Mouse (Mus musculus) ES-E14 (cell line): Measurements from ENCODE around the gene Zmat3. TPM values are rescaled to one million over a fixed set of nuclear protein-coding genes. Genes with fewer than 3 reads are reported as not detected.

ENCODE experiments used
- DNase-seq: peaks from one replicate; pipeline ENCODE4 v3.0.0-alpha.2; 2013; ENCODE audit warnings: low read depth, low spot score
- H3K27ac ChIP-seq: 2 replicates; pipeline ENCODE4 v1.5.1; 2012; ENCODE audit warnings: low read depth, mild to moderate bottlenecking, low read length, moderate library complexity, mixed read lengths; ENCODE audit not compliant: poor library complexity, insufficient read depth, severe bottlenecking
- H3K36me3 ChIP-seq: 2 replicates; pipeline ENCODE4 v1.6.1; 2012; ENCODE audit warnings: mild to moderate bottlenecking, low read length, moderate library complexity, mixed read lengths; ENCODE audit not compliant: control insufficient read depth, poor library complexity, insufficient read depth, severe bottlenecking
- H3K4me1 ChIP-seq, 2 experiments: fragments of 150-350 bp in 1 of 2; sonication (generic) in 1 of 2; 2 replicates each; pipeline ENCODE4 v1.6.1; 2012; ENCODE audit warnings: low read length in 2 of 2, mild to moderate bottlenecking in 1 of 2, mixed read lengths in 1 of 2; ENCODE audit not compliant: control insufficient read depth in 2 of 2, insufficient read depth in 2 of 2, poor library complexity in 1 of 2
- H3K4me3 ChIP-seq, 2 experiments: fragments of 150-350 bp in 1 of 2; sonication (generic) in 1 of 2; 2 replicates each; pipeline ENCODE4 v1.5.1; 2012; ENCODE audit warnings: low read length in 2 of 2, low read depth in 1 of 2, mild to moderate bottlenecking in 1 of 2, mixed read lengths in 1 of 2; ENCODE audit not compliant: insufficient read depth in 1 of 2, poor library complexity in 1 of 2, severe bottlenecking in 1 of 2
- H3K9ac ChIP-seq: 2 replicates; pipeline ENCODE4 v1.6.1; 2012; ENCODE audit warnings: low read depth, mild to moderate bottlenecking, low read length, mixed read lengths; ENCODE audit not compliant: poor library complexity, insufficient read depth, severe bottlenecking
- H3K9me3 ChIP-seq: fragments of 150-350 bp; sonication (generic); 2 replicates; pipeline ENCODE4 v1.6.1; 2012; ENCODE audit warnings: low read depth, mild to moderate bottlenecking, low read length; ENCODE audit not compliant: control insufficient read depth, insufficient read depth
- CHD2 ChIP-seq: IDR thresholded peaks from 2 replicates; pipeline ENCODE4 v1.6.1; 2014; ENCODE audit warnings: mild to moderate bottlenecking, low read depth, low read length, inconsistent platforms
- HCFC1 ChIP-seq: IDR thresholded peaks from 2 replicates; pipeline ENCODE4 v1.6.1; 2012; ENCODE audit warnings: low read length, inconsistent platforms, borderline replicate concordance; ENCODE audit not compliant: insufficient read depth
- MAFK ChIP-seq: IDR thresholded peaks from 2 replicates; pipeline ENCODE4 v1.6.1; 2014; ENCODE audit warnings: mild to moderate bottlenecking, low read depth, low read length, inconsistent platforms; ENCODE audit not compliant: insufficient read depth
- ZC3H11A ChIP-seq: IDR thresholded peaks from 2 replicates; pipeline ENCODE4 v1.6.1; 2012; ENCODE audit warnings: low read depth, mild to moderate bottlenecking, inconsistent platforms, low read length, borderline replicate concordance
- ZNF384 ChIP-seq: IDR thresholded peaks from 2 replicates; pipeline ENCODE4 v1.6.1; 2012; ENCODE audit warnings: low read depth, low read length, inconsistent platforms
- in situ Hi-C, 2 experiments: fragments of 600-800 bp; cut with MboI; formaldehyde crosslinking; loops; one replicate each; pipeline ENCODE4 v1.15.1; 2025; ENCODE audit warnings: low sequenced_read_pairs in 2 of 2, inconsistent platforms in 1 of 2; ENCODE audit not compliant: unreplicated experiment in 2 of 2
- total RNA-seq: library from RNA; depleted of rRNA; stranded (reverse); fragments of 300-350 nt; gene quantifications from 2 replicates; pipeline ENCODE4 v1.2.3, GENCODE M21; 2012

Zmat3 gene
- total RNA-seq, 1 experiment = 30.9 TPM

DNA sequence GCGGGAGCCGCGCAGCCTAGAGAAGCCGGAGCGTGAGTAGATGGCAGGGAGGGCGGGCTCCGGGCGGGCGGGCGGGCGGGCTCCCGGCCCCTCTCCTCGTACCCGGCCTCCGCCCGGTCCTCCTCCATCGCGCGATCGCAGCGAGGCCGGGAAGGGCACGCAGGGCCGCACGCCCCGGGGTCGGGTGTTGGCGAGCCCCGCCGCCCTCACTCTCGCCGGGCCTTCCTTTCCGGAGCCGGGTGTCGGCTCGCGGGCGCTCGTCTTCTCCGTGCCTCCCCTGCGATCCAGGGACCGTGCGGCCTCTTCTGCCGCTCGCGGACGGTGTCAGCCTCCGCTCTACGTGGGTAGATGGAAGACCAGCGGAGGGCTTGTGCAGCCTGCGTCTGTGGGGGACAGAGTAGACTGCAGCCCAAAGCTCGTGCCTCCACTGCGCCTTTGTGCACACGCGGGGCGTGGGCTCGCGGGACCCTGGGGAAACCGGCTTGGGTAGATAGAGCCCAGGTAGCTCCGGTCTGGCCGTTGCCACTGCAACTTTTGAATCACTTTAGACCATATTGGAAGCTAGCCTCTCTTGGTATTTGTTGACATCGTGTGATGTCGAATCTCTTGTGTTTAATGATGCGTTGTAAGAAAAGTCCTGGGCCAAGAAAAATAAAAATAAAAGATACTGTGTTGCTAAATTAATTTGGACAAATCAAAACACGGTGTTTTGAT, 31.8 kb upstream of the Zmat3 start, which contains the start of gene Pik3ca:
Pik3ca (plus strand) TSS at position 211 of the 714 bp plus-strand sequence.
- TF ChIP-seq HCFC1 (no peak), MAFK (no peak), ZNF384 (no peak), ZC3H11A (no peak), CHD2 (no peak)
- Histone ChIP-seq H3K4me1 (peaks cover 3% of the 10 kb centered on the region in 2 experiments; a peak in 2 of 4 replicates), H3K27ac (peak within 1 kb of the TSS; percentile 85), H3K9me3 (no peaks in the 10 kb centered on the region), H3K4me3 (peak within 1 kb of the TSS; percentile 88 to 97), H3K36me3 (no peaks in the 10 kb centered on the region), H3K9ac (peak within 1 kb of the TSS; percentile 98)
- in situ Hi-C loops = no loop called here
- no peak for DNase-seq

- peaks cover 3% of the 10 kb centered on the region in 2 experiments; a peak in 2 of 4 replicates for H3K4me1 ChIP-seq
- H3K27ac ChIP-seq = peak overlapping the region; percentile 85
- no peaks in the 10 kb centered on the region for H3K36me3 ChIP-seq
- peak; percentile 89 for TF ChIP-seq ZNF384
- no peak for TF ChIP-seq ZC3H11A
- no peak for TF ChIP-seq MAFK
- TF ChIP-seq HCFC1 = peak; percentile 86
- TF ChIP-seq CHD2 = no peak
- in situ Hi-C loops = no loop called here
- no peaks in the 10 kb centered on the region for H3K9me3 ChIP-seq
- DNase-seq = peak; percentile 98
- H3K4me3 ChIP-seq = peak overlapping the region; percentile 60 to 97
- peak overlapping the region; percentile 98 for H3K9ac ChIP-seq
These were observed 31.1 kb upstream of the Zmat3 start for GRCm38 (mm10) chr3:32396794-32397460.

DNA sequence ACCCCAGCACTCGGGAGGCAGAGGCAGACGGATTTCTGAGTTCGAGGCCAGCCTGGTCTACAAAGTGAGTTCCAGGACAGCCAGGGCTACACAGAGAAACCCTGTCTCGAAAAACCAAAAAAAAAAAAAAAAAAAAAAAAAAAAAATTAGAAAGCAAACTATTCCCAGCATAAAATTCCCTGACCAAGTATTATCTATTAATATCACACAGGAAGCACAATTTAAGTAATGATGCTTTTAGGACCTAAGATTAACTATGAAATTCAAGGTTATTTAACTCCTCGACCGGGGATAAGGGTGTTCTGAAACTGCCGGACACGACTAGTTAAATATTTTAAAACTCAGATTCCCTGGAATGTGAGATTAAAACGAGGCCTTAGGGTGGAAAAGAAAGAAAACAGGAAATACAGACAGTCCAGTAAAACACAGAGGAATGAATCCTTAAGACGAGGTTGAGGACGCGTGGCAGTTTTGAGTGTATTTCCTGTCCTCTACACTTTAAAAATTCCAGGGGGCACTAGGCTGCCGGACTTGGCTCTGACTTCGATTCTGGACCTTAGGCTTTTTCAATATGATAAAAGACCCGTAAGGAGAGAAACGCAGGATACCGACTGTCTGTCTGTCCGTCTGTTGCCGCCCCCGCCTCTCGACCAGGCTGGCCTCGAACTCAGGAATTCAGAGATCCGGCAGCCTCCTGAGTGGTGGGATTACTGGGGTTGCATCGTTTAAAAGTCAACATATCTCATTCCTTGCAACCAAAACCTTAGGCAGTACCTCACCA, 30.1 kb upstream of the Zmat3 start:
- H3K27ac ChIP-seq = no peak overlapping the region
- no peaks in the 10 kb centered on the region for H3K36me3 ChIP-seq
- no peak for DNase-seq
- H3K4me3 ChIP-seq = peak overlapping the region; percentile 60 to 72
- in situ Hi-C loops = no loop called here
- no peak for TF ChIP-seq CHD2
- no peak for TF ChIP-seq HCFC1
- peak; percentile 47; the same call in 1 of the 2 replicates for TF ChIP-seq ZNF384
- no peak for TF ChIP-seq MAFK
- TF ChIP-seq ZC3H11A = no peak
- no peaks in the 10 kb centered on the region for H3K9me3 ChIP-seq
- H3K4me1 ChIP-seq = peaks cover 3% of the 10 kb centered on the region in 2 experiments; a peak in 2 of 4 replicates
- peak overlapping the region; percentile 72; the same call in 1 of the 2 replicates for H3K9ac ChIP-seq

GRCm38 (mm10) chr3:32393986-32394385, 28.2 kb upstream of the Zmat3 start:
- DNase-seq = no peak
- no peak overlapping the region for H3K27ac ChIP-seq
- no peaks in the 10 kb centered on the region for H3K9me3 ChIP-seq
- H3K9ac ChIP-seq = no peak overlapping the region
- no peaks in the 10 kb centered on the region for H3K36me3 ChIP-seq
- H3K4me1 ChIP-seq = peaks cover 0 to 3% of the 10 kb centered on the region in 2 experiments; a peak in 1 of 4 replicates
- in situ Hi-C loops = no loop called here
- no peak overlapping the region for H3K4me3 ChIP-seq
- TF ChIP-seq CHD2 (no peak), MAFK (no peak), ZC3H11A (no peak), ZNF384 (no peak), HCFC1 (no peak)
